Mouse (Mus musculus) spleen, postnatal 36 days (tissue): ENCODE measurements around the gene Gm21764.
"Not testable (repeated sequence)": the region's sequence is repeated elsewhere in the genome, so short reads cannot be mapped to it uniquely, and the experiment has no call there.

ENCODE experiments used
- DNase-seq, 2 experiments: peaks; one replicate each; pipeline ENCODE4 v3.0.0; 2022; ENCODE audit warnings: low spot score in 2 of 2, mixed read lengths in 1 of 2

The Gm21764 gene

DNA sequence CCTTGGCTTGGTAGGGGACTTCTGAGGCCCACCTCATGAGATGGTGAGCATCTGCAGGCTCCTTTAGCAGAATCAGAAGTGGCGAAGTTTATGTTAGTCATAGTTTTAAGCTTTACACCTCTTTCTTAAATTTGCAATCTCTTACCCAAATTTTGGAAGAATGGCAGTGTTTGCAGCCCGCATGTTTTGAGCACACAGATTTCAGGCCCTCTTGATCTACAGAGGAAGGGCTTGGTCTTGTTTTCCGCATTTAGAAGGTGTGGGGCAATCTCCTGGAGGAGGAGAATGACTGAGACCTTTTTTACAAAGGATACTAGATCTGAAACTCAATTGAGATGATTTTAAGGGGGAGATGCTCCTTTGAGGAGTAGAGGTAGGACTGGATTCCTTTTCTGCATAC, at the start of gene Gm21764:
Gene Gm21764, minus strand, starts transcription at position 101 of the 400 bp plus-strand sequence.
- DNase-seq = not testable (repeated sequence)

DNA sequence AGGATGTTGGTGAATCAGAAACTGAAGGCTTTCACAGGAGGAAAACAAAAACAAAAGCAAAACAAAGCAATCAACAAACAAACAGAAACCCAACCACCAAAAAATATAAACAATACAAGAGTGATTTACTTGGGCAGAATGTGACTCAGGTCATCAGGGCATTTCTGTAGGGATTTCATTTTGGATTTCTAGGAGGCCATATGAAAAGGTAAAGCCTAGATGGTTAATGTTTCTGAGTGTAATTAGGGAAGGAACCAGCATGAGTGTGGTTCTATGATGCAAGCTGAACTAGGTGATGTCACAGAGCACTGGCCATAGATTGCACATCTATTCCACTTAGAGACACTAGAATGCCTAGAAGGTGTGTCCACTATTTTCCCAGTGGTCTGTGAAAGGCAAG, 27.2 kb upstream of the Gm21764 start, which contains the start of gene Ssty1:
Gene Ssty1, plus strand, starts transcription at position 301 of the 400 bp plus-strand sequence.
- DNase-seq = not testable (repeated sequence)
